Mouse (Mus musculus) lung, adult 18-20 months (tissue): ENCODE data around the gene Irgq.
"Not testable (repeated sequence)": the region's sequence is repeated elsewhere in the genome, so short reads cannot be mapped to it uniquely, and the experiment has no call there.

Source experiments
- DNase-seq, 2 experiments: peaks; one replicate each; pipeline ENCODE4 v3.0.0; 2022; ENCODE audit warnings: mixed read lengths in 2 of 2

Irgq gene

GRCm38 (mm10) chr7:24530062-24530931 is at the start of gene Irgq:
Gene Irgq, plus strand, starts transcription at chr7:24530689.
- peak; percentile 98 to 99 for DNase-seq

- no peak for DNase-seq
Measured at GRCm38 (mm10) chr7:24480986-24481473, 49.5 kb upstream of the Irgq start.

DNA sequence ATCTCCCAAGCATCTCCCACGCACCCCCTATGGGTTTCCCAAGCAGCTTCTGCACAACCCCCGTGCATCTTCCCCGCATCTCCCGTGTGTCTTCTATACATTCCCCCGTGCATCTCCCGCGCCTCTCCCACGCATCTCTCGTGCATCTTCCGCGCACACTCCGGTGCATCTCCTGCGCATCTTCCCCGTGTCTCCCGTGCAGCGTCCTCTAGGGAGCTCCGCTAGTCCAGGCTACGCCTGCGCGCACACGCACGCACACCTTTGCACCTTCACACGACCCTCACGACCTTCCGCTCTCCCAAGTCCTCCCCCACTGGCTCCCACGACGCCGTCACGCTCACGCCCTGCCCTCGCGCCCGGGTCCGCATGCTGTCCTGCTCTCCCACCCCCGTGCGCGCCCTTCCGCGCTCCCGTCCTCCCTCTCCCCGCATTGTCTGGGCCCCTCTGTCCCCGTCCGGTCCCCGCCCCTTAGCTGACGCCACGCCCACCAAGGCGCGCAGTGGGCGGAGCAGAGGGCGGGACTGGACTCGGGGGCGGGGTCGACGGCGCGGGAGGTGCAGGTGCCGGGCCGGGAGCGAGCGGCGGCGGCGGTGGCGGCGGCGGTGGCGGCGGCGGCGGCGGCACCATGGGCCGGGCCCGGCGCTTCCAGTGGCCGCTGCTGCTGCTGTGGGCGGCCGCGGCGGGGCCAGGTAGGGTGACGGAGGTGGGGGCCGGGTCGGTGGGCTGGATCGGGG is 48.8 kb upstream of the Irgq start, which contains the start of gene Cadm4:
Gene Cadm4, plus strand, starts transcription at position 550 of the 734 bp plus-strand sequence.
- peak; percentile 70 to 74 for DNase-seq

DNA sequence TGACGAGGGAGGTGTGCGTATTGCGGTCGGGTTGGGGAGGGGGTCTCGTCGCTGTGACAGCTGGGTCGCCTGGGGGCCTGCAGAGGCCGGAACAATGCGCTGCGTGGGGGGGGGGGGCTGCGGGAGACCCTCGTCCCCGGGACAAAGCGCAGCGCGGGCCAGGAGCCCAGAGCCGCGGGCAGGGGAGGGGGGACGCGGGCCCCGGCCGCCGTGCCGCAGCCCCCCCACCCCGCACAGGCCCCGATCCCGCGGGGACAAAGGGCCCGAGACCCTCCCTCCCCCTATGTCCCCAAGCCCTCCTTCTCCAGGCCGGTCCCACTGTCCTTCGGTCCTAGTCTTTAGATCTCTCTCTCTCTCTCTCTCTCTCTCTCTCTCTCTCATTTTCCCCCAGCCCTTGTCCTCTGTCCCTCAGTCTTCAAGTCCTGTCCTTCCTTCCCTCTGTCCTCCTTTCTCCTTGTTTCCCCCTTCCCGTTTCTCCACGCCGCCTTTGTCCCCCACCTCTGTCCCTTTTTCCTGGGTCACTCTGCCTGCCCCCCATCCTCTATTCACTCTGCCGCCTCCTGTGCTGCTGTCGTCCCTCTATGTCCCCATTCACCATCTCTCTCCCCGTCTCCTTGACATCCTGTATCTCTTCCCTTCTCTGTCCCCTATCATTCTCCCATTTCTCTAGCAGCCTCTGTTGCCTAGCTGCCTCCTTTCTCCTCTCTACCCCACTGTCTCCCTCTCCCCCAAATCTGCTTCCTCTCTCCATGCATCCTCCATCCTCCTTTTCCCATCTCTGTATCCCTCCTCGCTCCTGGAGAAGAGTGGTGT is 48.1 kb upstream of the Irgq start:
- DNase-seq, result no peak

- DNase-seq, result not testable (repeated sequence)
Measured at GRCm38 (mm10) chr7:24483291-24483690, 47.2 kb upstream of the Irgq start.

- DNase-seq, result no peak
Measured at GRCm38 (mm10) chr7:24485481-24485880, 45.0 kb upstream of the Irgq start.

DNA sequence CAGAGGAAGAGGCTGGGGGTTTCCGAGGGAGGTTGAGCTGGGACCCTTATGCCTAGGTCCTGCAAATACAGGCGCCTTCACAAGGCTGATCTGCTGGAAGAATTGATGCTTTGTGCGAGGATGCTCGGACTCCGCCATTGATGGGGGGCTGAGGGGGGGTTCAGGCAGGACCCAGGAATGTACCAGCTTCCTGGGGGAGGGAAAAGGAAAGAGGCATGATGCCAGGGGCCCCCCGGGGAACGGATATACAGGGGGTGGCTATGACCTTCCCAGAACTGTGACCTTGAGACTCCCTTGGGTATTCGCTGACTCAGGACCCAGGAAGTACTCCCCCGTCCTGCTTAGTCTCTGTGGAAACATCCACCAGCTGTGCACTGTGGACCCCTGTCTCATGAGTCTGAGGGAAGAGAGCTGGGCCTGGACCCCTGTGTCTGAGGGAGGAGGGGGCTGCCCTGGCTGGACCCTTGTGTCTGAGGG is 43.8 kb upstream of the Irgq start:
- no peak for DNase-seq

GRCm38 (mm10) chr7:24487403-24487802 is 43.1 kb upstream of the Irgq start:
- no peak for DNase-seq

DNA sequence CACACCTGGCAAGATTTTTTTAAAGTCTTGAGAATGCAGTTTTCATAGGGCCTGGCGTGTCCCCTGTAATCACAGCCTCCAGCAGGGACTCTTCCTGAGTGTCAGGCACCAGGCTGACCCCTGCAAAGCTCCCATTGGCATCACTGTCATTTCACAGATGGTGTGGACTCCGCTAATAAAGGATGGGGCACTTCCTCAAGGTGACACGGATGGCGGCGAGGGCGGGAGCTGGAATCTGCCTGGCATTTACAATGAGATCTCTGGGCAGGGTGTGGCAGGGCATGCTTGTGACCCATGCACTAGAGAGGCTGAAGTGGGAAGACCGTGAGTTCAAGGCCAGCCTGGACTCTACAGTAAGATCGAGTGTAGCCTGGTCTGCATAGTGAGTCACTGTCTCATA is 42.2 kb upstream of the Irgq start:
- no peak for DNase-seq

GRCm38 (mm10) chr7:24499856-24500577 is 30.5 kb upstream of the Irgq start:
- peak in 1 of 2 experiments; percentile 31 for DNase-seq

GRCm38 (mm10) chr7:24500929-24501328 is 29.6 kb upstream of the Irgq start:
- peak in 1 of 2 experiments; percentile 21 for DNase-seq

DNA sequence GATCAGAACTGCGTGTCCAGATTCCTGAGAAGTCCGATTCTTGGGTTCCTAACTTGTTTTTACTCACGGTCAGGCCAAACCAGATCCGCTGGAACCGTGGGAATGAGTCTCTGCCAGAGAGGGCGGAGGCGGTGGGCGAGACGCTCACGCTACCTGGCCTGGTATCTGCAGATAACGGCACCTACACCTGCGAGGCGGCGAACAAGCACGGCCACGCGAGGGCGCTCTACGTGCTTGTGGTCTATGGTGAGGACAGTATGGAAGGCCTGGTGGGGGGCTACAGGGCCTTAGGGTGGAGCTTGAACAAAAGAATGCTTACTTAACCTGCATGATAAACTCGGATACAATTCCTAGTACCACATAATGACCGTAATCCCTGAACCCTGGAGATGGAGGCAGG is 29.0 kb upstream of the Irgq start:
- DNase-seq, result peak; percentile 24 to 28

DNA sequence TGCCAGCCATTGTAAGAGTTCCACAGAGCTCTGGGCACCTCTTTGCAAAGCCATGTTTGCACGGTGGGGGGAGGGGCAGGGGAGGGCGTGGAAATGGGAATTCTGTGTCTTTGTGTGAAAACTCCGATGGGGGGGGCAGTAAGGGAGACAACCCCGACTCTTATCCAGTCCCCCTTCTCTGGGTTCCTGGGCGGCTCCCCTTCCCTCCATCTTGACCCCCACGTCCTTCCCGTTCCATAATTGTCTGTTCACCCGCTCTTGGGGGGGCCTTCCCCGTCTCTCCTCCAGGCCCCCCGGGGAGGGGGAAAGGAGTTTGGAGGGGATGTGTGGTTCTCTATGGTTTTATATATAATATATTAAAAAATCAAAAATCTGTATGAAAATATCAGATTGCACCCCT is 26.5 kb upstream of the Irgq start:
- no peak for DNase-seq

DNA sequence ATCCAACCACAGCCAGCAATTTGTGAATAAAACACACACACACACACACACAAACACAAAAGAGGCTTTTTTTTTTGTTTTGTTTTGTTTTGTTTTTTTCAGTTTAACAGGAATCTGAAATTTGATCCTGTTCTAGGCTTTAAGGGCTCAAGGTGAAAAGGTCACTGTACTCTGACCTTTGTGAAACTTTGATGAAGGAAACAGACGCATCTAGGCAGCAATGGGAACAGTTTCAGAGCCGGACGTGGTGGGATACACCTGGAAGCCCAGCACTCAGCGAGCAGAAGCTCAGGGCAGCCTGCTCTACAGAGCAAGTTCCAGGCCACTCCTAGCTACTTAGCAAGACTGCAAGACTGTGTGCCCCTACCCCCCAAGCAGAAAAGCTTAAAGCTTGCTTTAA is 25.6 kb upstream of the Irgq start:
- no peak for DNase-seq

- DNase-seq, result no peak
Measured at GRCm38 (mm10) chr7:24505447-24506064, 24.9 kb upstream of the Irgq start.

GRCm38 (mm10) chr7:24506065-24506459 is 24.4 kb upstream of the Irgq start:
- no peak for DNase-seq

- DNase-seq, result peak; percentile 33 to 36
Measured at GRCm38 (mm10) chr7:24506476-24506837, 24.0 kb upstream of the Irgq start.

GRCm38 (mm10) chr7:24506838-24507725 is 23.4 kb upstream of the Irgq start, which contains the start of gene Zfp428:
Gene Zfp428, plus strand, starts transcription at chr7:24507006.
- DNase-seq, result peak; percentile 81 to 86

- peak in 1 of 2 experiments; percentile 15 for DNase-seq
Measured at GRCm38 (mm10) chr7:24507726-24508114, 22.8 kb upstream of the Irgq start.

GRCm38 (mm10) chr7:24512355-24512754 is 18.1 kb upstream of the Irgq start, which contains the start of gene AC161166.1:
Gene AC161166.1, minus strand, starts transcription at chr7:24512455.
- no peak for DNase-seq
